Mouse (Mus musculus) CH12.LX (cell line): Measurements from ENCODE around the gene Nacc2. TPM values are rescaled to one million over a fixed set of nuclear protein-coding genes. Genes with fewer than 3 reads are reported as not detected.

Experiments
- DNase-seq: peaks from one replicate; pipeline ENCODE4 v3.0.0-alpha.2; 2013; ENCODE audit errors: extremely low read depth
- H3K27ac ChIP-seq: 2 replicates; pipeline ENCODE4 v1.5.1; 2012; ENCODE audit warnings: low read depth, mild to moderate bottlenecking, control low read depth, moderate library complexity; ENCODE audit not compliant: insufficient read depth
- H3K27me3 ChIP-seq: replicated peaks from 2 replicates; pipeline ENCODE3; 2012; ENCODE audit warnings: inconsistent platforms
- H3K36me3 ChIP-seq, 2 experiments: replicated peaks in 1 of 2; 2 replicates each; pipeline versions ENCODE3 to v1.6.1; 2012; ENCODE audit warnings: inconsistent platforms in 1 of 2, low read length in 1 of 2, mild to moderate bottlenecking in 1 of 2, mixed read lengths in 1 of 2, moderate library complexity in 1 of 2; ENCODE audit not compliant: control insufficient read depth in 1 of 2, insufficient read depth in 1 of 2
- H3K4me1 ChIP-seq, 2 experiments: 2 replicates each; pipeline ENCODE4 v1.6.1; 2012; ENCODE audit warnings: inconsistent platforms in 1 of 2, moderate library complexity in 1 of 2; ENCODE audit not compliant: insufficient read depth in 2 of 2, control insufficient read depth in 1 of 2
- H3K4me2 ChIP-seq: 2 replicates; pipeline ENCODE4 v1.6.1; 2012; ENCODE audit warnings: low read depth, mild to moderate bottlenecking, control low read depth; ENCODE audit not compliant: poor library complexity, insufficient read depth, severe bottlenecking
- H3K4me3 ChIP-seq, 3 experiments: fragments of 150-350 bp in 1 of 3; sonication (generic) in 1 of 3; replicated peaks in 1 of 3; 2 replicates each; pipeline versions ENCODE3 to v1.5.1; 2011 to 2012; ENCODE audit warnings: low read depth in 2 of 3, low read length in 2 of 3, mild to moderate bottlenecking in 2 of 3, moderate library complexity in 2 of 3, control low read depth in 1 of 3, improper control_type of control experiment in 1 of 3, inconsistent platforms in 1 of 3, mixed read lengths in 1 of 3; ENCODE audit not compliant: poor library complexity in 1 of 3
- H3K79me2 ChIP-seq: replicated peaks from 2 replicates; pipeline ENCODE4 v1.6.1; 2012; ENCODE audit warnings: mild to moderate bottlenecking, moderate library complexity; ENCODE audit not compliant: control insufficient read depth, poor library complexity, insufficient read depth, severe bottlenecking; ENCODE audit errors: extremely low read depth
- H3K9ac ChIP-seq: 2 replicates; pipeline ENCODE4 v1.6.1; 2012; ENCODE audit warnings: low read depth, mild to moderate bottlenecking, control low read depth, moderate library complexity; ENCODE audit not compliant: insufficient read depth
- H3K9me3 ChIP-seq: replicated peaks from 2 replicates; pipeline ENCODE3; 2012; ENCODE audit warnings: low read length, inconsistent platforms, mixed read lengths
- CHD2 ChIP-seq: IDR thresholded peaks from 2 replicates; pipeline ENCODE4 v1.6.1; 2011; ENCODE audit warnings: low read length, improper control_type of control experiment
- E2F4 ChIP-seq: IDR thresholded peaks from 2 replicates; pipeline ENCODE4 v1.6.1; 2011; ENCODE audit warnings: low read depth, low read length, improper control_type of control experiment; ENCODE audit not compliant: insufficient replicate concordance
- EP300 ChIP-seq: IDR thresholded peaks from 2 replicates; pipeline ENCODE4 v1.6.1; 2011; ENCODE audit warnings: low read length, improper control_type of control experiment
- HCFC1 ChIP-seq: IDR thresholded peaks from 2 replicates; pipeline ENCODE4 v1.6.1; 2012; ENCODE audit warnings: low read depth, mild to moderate bottlenecking, inconsistent platforms, low read length, improper control_type of control experiment
- IRF4 ChIP-seq: IDR thresholded peaks from 2 replicates; pipeline ENCODE4 v1.6.1; 2014; ENCODE audit warnings: low read depth, mild to moderate bottlenecking, inconsistent platforms, low read length, improper control_type of control experiment
- JUN ChIP-seq: IDR thresholded peaks from 2 replicates; pipeline ENCODE4 v1.6.1; 2011; ENCODE audit warnings: low read depth, mild to moderate bottlenecking, low read length, improper control_type of control experiment, moderate library complexity; ENCODE audit not compliant: insufficient read depth
- JUND ChIP-seq: conservative IDR thresholded peaks from 2 replicates; pipeline ENCODE4 v1.6.1; 2011; ENCODE audit warnings: low read depth, low read length, improper control_type of control experiment
- KAT2A ChIP-seq: IDR thresholded peaks from 2 replicates; pipeline ENCODE4 v1.6.1; 2012; ENCODE audit warnings: low read length, improper control_type of control experiment, inconsistent platforms; ENCODE audit not compliant: insufficient replicate concordance
- MAX ChIP-seq: IDR thresholded peaks from 2 replicates; pipeline ENCODE4 v1.6.1; 2011; ENCODE audit warnings: low read length, improper control_type of control experiment
- MAZ ChIP-seq: IDR thresholded peaks from 2 replicates; pipeline ENCODE4 v1.6.1; 2012; ENCODE audit warnings: low read depth, mild to moderate bottlenecking, inconsistent platforms, low read length, improper control_type of control experiment, moderate library complexity
- MEF2A ChIP-seq: IDR thresholded peaks from 2 replicates; pipeline ENCODE4 v1.6.1; 2014; ENCODE audit warnings: low read depth, mild to moderate bottlenecking, inconsistent platforms, low read length, improper control_type of control experiment, borderline replicate concordance
- NELFE ChIP-seq: IDR thresholded peaks from 2 replicates; pipeline ENCODE4 v1.6.1; 2011; ENCODE audit warnings: low read depth, low read length, improper control_type of control experiment
- NRF1 ChIP-seq: IDR thresholded peaks from 2 replicates; pipeline ENCODE4 v1.6.1; 2014; ENCODE audit warnings: low read depth, mild to moderate bottlenecking, inconsistent platforms, low read length, improper control_type of control experiment, moderate library complexity
- PAX5 ChIP-seq: IDR thresholded peaks from 2 replicates; pipeline ENCODE4 v1.6.1; 2012; ENCODE audit warnings: low read length, inconsistent platforms, mixed read lengths
- SMC3 ChIP-seq: IDR thresholded peaks from 2 replicates; pipeline ENCODE4 v1.6.1; 2011; ENCODE audit warnings: low read depth, low read length, improper control_type of control experiment
- TBP ChIP-seq: conservative IDR thresholded peaks from 2 replicates; pipeline ENCODE4 v1.6.1; 2011; ENCODE audit warnings: low read depth, low read length, improper control_type of control experiment
- USF2 ChIP-seq: conservative IDR thresholded peaks from 2 replicates; pipeline ENCODE4 v1.6.1; 2011; ENCODE audit warnings: low read depth, low read length, improper control_type of control experiment
- ZKSCAN1 ChIP-seq: IDR thresholded peaks from 2 replicates; pipeline ENCODE4 v1.6.1; 2012; ENCODE audit warnings: low read depth, inconsistent platforms, low read length, improper control_type of control experiment, borderline replicate concordance
- ZMIZ1 ChIP-seq: IDR thresholded peaks from 2 replicates; pipeline ENCODE4 v1.6.1; 2012; ENCODE audit warnings: low read depth, mild to moderate bottlenecking, inconsistent platforms, low read length, improper control_type of control experiment
- ZNF384 ChIP-seq: IDR thresholded peaks from 2 replicates; pipeline ENCODE4 v1.6.1; 2012; ENCODE audit warnings: low read depth, low read length, improper control_type of control experiment, inconsistent platforms
- dilution Hi-C: fragments of 300-500 bp; cut with MboI; formaldehyde crosslinking; loops from 2 replicates; pipeline ENCODE4 v1.14.3; 2020; ENCODE audit warnings: low sequenced_read_pairs; ENCODE audit not compliant: extremely low pct_unique_long_range_greater_than_20kb, extremely low pct_ligation_motif_present
- in situ Hi-C: fragments of 300-500 bp; cut with MboI; formaldehyde crosslinking; loops from 3 replicates; pipeline ENCODE4 v1.14.3; 2019; ENCODE audit warnings: low sequenced_read_pairs, low pct_ligation_motif_present, low pct_unique_long_range_greater_than_20kb, mixed read lengths
- polyA plus RNA-seq: library from polyadenylated mRNA; unstranded; fragments of >175 nt; gene quantifications from 2 replicates; pipeline ENCODE4 v1.2.1, GENCODE M21; 2012; ENCODE audit warnings: low read depth; ENCODE audit not compliant: insufficient read length
- total RNA-seq, 2 experiments: library from RNA; depleted of rRNA; stranded (reverse); fragments of 300-350 nt in 1 of 2; fragments of >200 nt in 1 of 2; gene quantifications; 2 replicates each; pipeline ENCODE4 v1.2.3; 2012 to 2014

The Nacc2 gene
- total and polyA plus RNA-seq, 3 experiments = 0.59 to 2.3 (median 1.1) TPM

GRCm38 (mm10) chr2:26048816-26049215 lies 74.2 kb downstream of the Nacc2 start:
- no peak for TF ChIP-seq CHD2
- no peak for TF ChIP-seq MAZ
- no peak for TF ChIP-seq ZNF384
- no peak for TF ChIP-seq ZKSCAN1
- TF ChIP-seq MEF2A = no peak
- TF ChIP-seq JUND = no peak
- no peak for TF ChIP-seq IRF4
- no peak for TF ChIP-seq EP300
- no peak for TF ChIP-seq KAT2A
- no peak for TF ChIP-seq PAX5
- no peak for TF ChIP-seq NELFE
- TF ChIP-seq ZMIZ1 = no peak
- no peak for TF ChIP-seq HCFC1
- TF ChIP-seq SMC3 = no peak
- TF ChIP-seq MAX = no peak

GRCm38 (mm10) chr2:26044216-26044615 lies 78.8 kb downstream of the Nacc2 start:
- dilution Hi-C loops = no loop called here
- in situ Hi-C loops = loop anchor here (25.0 kb wide), 1 partner anchor 243 kb away; the partner anchor contains the start of gene Ccdc187
- H3K27ac ChIP-seq = no peak overlapping the region
- no peaks in the 10 kb centered on the region for H3K9me3 ChIP-seq
- H3K4me2 ChIP-seq = no peak overlapping the region
- no peaks in the 10 kb centered on the region for H3K36me3 ChIP-seq
- no peak for DNase-seq
- TF ChIP-seq ZKSCAN1 = no peak
- TF ChIP-seq USF2 = no peak
- TF ChIP-seq KAT2A = no peak
- TF ChIP-seq CHD2 = no peak
- TF ChIP-seq TBP = no peak
- no peak for TF ChIP-seq NRF1
- no peak for TF ChIP-seq E2F4
- no peak for TF ChIP-seq IRF4
- no peak for TF ChIP-seq EP300
- no peak for TF ChIP-seq JUN
- no peak overlapping the region for H3K4me3 ChIP-seq
- no peaks in the 10 kb centered on the region for H3K79me2 ChIP-seq
- H3K4me1 ChIP-seq = no peaks in the 10 kb centered on the region
- peaks cover 85% of the 10 kb centered on the region for H3K27me3 ChIP-seq
- no peak overlapping the region for H3K9ac ChIP-seq

More at GRCm38 (mm10) chr2:26048816-26049215, 74.2 kb downstream of the Nacc2 start:
- in situ Hi-C loops (loop anchor here (25.0 kb wide), 1 partner anchor 238 kb away; the partner anchor contains the start of gene Ccdc187), dilution Hi-C loops (no loop called here)
- peaks cover 3% of the 10 kb centered on the region for H3K9me3 ChIP-seq
- no peaks in the 10 kb centered on the region for H3K4me1 ChIP-seq
- H3K4me3 ChIP-seq = no peak overlapping the region
- H3K9ac ChIP-seq = no peak overlapping the region
- no peak overlapping the region for H3K4me2 ChIP-seq
- H3K36me3 ChIP-seq = no peaks in the 10 kb centered on the region
- no peaks in the 10 kb centered on the region for H3K79me2 ChIP-seq
- peaks cover 73% of the 10 kb centered on the region for H3K27me3 ChIP-seq
- DNase-seq = no peak
- no peak overlapping the region for H3K27ac ChIP-seq
